Mouse (Mus musculus) liver, embryonic 12.5 days (tissue): ENCODE data around the gene Exoc4. TPM values are rescaled to one million over a fixed set of nuclear protein-coding genes. Genes with fewer than 3 reads are reported as not detected.

Experiments
- ATAC-seq: fragments of 200-750 bp; cut with Nextera tagmentation; 2 replicates; pipeline ENCODE4 v1.8.0; 2017; ENCODE audit warnings: moderate number of reproducible peaks, mild to moderate bottlenecking, moderate library complexity
- H3K27ac ChIP-seq: fragments of 300-500 bp; sonication (generic); 2 replicates; pipeline ENCODE4 v1.5.1; 2016; ENCODE audit warnings: mild to moderate bottlenecking
- H3K27me3 ChIP-seq: fragments of 300-500 bp; sonication (generic); replicated peaks from 2 replicates; pipeline ENCODE4 v1.6.1; 2016; ENCODE audit warnings: mild to moderate bottlenecking, moderate library complexity
- H3K36me3 ChIP-seq: fragments of 300-500 bp; sonication (generic); 2 replicates; pipeline ENCODE4 v1.6.1; 2016; ENCODE audit warnings: mild to moderate bottlenecking, moderate library complexity
- H3K4me1 ChIP-seq: fragments of 300-500 bp; sonication (generic); 2 replicates; pipeline ENCODE4 v1.6.1; 2016
- H3K4me2 ChIP-seq: fragments of 300-500 bp; sonication (generic); 2 replicates; pipeline ENCODE4 v1.6.1; 2016; ENCODE audit warnings: mild to moderate bottlenecking, moderate library complexity
- H3K4me3 ChIP-seq: fragments of 300-500 bp; sonication (generic); 2 replicates; pipeline ENCODE4 v1.5.1; 2016; ENCODE audit warnings: mild to moderate bottlenecking, moderate library complexity
- H3K9ac ChIP-seq: fragments of 300-500 bp; sonication (generic); 2 replicates; pipeline ENCODE4 v1.6.1; 2016; ENCODE audit warnings: mild to moderate bottlenecking, moderate library complexity
- H3K9me3 ChIP-seq: fragments of 300-500 bp; sonication (generic); replicated peaks from 2 replicates; pipeline ENCODE4 v1.6.1; 2016; ENCODE audit warnings: mild to moderate bottlenecking, moderate library complexity
- WGBS: fragments of 180-500 bp; shearing (Covaris S2); methylation state at CpG from one replicate; pipeline ENCODE4 v1.1.7; 2016; ENCODE audit not compliant: insufficient replicate concordance; 5-methylcytosine and 5-hydroxymethylcytosine counted together
- polyA plus RNA-seq: library from polyadenylated mRNA; unstranded; fragments of >200 nt; fragmentation: Nextera tagmentation; extraction: Ambion mirVana; gene quantifications from 2 replicates; pipeline ENCODE4 v1.2.1, GENCODE M21; 2016

Exoc4 gene
- polyA plus RNA-seq, 1 experiment from 2014 or later: 17.0 TPM

GRCm38 (mm10) chr6:33859049-33859448 lies 610.2 kb downstream of the Exoc4 start:
- Histone ChIP-seq H3K4me3 (no peak overlapping the region), H3K9me3 (no peaks in the 10 kb centered on the region), H3K9ac (no peak overlapping the region), H3K4me2 (no peak overlapping the region), H3K4me1 (no peaks in the 10 kb centered on the region), H3K36me3 (no peaks in the 10 kb centered on the region), H3K27ac (no peak overlapping the region), H3K27me3 (no peaks in the 10 kb centered on the region)
- no peak for ATAC-seq
- WGBS: 68% methylated on average over 3 of the region's 3 CpGs

DNA sequence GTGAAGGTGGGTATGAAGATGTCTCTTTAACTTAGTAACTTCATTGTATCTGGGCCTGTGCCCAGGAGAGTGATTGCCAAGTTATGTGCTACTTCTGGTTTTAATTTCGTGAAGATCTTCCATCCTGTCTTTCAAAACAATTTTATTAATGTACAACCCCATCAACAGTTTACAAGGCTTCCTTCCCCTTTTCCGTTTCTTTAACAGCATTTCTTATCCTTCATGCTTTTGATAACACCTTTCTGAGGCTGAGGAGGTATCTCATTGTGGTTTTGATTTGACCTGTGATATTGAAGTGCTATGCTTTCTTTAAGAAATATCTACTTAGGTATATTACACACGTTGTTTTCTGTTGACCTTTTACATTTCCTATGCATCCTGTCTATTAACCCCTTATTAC lies 616.9 kb downstream of the Exoc4 start:
- H3K4me3 ChIP-seq: no peak overlapping the region
- no peaks in the 10 kb centered on the region for H3K27me3 ChIP-seq
- WGBS: 47% methylated on average over 3 of the region's 3 CpGs
- H3K9me3 ChIP-seq: no peaks in the 10 kb centered on the region
- H3K4me1 ChIP-seq: no peaks in the 10 kb centered on the region
- H3K36me3 ChIP-seq: no peaks in the 10 kb centered on the region
- no peak overlapping the region for H3K9ac ChIP-seq
- ATAC-seq: no peak
- H3K27ac ChIP-seq: no peak overlapping the region
- H3K4me2 ChIP-seq: no peak overlapping the region

GRCm38 (mm10) chr6:33866901-33867580 lies 618.2 kb downstream of the Exoc4 start:
- H3K27ac ChIP-seq: no peak overlapping the region
- H3K36me3 ChIP-seq: no peaks in the 10 kb centered on the region
- no peak overlapping the region for H3K4me2 ChIP-seq
- H3K4me1 ChIP-seq: no peaks in the 10 kb centered on the region
- no peak overlapping the region for H3K9ac ChIP-seq
- H3K4me3 ChIP-seq: no peak overlapping the region
- no peak for ATAC-seq
- WGBS: 47% methylated on average over 3 of the region's 3 CpGs
- no peaks in the 10 kb centered on the region for H3K9me3 ChIP-seq
- no peaks in the 10 kb centered on the region for H3K27me3 ChIP-seq

DNA sequence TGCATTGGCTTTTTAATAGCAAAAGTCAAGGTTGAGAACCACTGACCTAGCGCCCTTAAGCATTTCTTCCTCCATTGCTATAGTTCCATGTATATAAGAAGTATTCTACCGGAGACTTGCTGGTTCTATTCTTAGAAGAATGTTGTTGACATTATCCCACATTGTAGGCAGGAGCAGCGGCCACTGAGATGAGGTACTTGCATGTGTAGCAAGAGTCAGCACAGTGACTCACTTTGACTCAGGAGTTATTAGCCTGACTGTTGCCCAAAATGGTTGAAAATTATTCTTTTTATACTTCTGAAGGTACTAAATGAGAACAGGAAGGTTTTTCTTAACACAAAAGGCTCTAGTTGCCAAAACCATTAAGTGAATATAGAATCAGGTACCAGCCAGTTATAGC lies 620.4 kb downstream of the Exoc4 start:
- no peaks in the 10 kb centered on the region for H3K36me3 ChIP-seq
- no peak overlapping the region for H3K4me2 ChIP-seq
- no peak for ATAC-seq
- no peaks in the 10 kb centered on the region for H3K9me3 ChIP-seq
- H3K27me3 ChIP-seq: no peaks in the 10 kb centered on the region
- H3K4me1 ChIP-seq: no peaks in the 10 kb centered on the region
- WGBS: 72% methylated on average over 3 of the region's 3 CpGs
- H3K9ac ChIP-seq: no peak overlapping the region
- no peak overlapping the region for H3K4me3 ChIP-seq
- H3K27ac ChIP-seq: no peak overlapping the region

GRCm38 (mm10) chr6:33870468-33871142 lies 621.7 kb downstream of the Exoc4 start:
- H3K27ac ChIP-seq: no peak overlapping the region
- ATAC-seq: no peak
- no peak overlapping the region for H3K4me2 ChIP-seq
- no peaks in the 10 kb centered on the region for H3K9me3 ChIP-seq
- no peaks in the 10 kb centered on the region for H3K27me3 ChIP-seq
- H3K4me3 ChIP-seq: no peak overlapping the region
- 67% methylated on average over 9 of the region's 9 CpGs for WGBS
- H3K9ac ChIP-seq: no peak overlapping the region
- H3K36me3 ChIP-seq: no peaks in the 10 kb centered on the region
- H3K4me1 ChIP-seq: no peaks in the 10 kb centered on the region

DNA sequence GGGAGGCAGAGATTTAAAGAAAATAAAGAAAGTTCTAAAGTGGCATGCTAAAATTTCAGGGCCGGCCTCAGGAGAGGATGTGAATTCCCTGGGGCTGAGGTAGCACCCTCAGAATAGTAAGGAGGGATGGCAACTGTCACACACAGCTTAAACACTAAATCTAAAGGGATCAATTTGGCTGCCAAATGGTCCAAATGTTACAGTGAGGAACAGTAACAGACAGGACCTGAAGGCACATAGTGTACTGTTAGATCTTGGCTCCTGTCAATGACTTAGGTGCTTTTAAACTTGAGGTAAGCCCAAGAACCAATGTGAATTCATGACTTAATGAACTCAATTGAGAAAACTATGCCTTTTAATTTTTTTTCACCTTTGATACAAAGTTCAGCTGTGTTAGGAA lies 622.4 kb downstream of the Exoc4 start:
- H3K4me1 ChIP-seq: no peaks in the 10 kb centered on the region
- no peaks in the 10 kb centered on the region for H3K9me3 ChIP-seq
- H3K27ac ChIP-seq: no peak overlapping the region
- H3K4me3 ChIP-seq: no peak overlapping the region
- H3K36me3 ChIP-seq: no peaks in the 10 kb centered on the region
- no peak overlapping the region for H3K9ac ChIP-seq
- H3K27me3 ChIP-seq: no peaks in the 10 kb centered on the region
- no peak for ATAC-seq
- 66% methylated on average over 1 of the region's 1 CpGs for WGBS
- no peak overlapping the region for H3K4me2 ChIP-seq

DNA sequence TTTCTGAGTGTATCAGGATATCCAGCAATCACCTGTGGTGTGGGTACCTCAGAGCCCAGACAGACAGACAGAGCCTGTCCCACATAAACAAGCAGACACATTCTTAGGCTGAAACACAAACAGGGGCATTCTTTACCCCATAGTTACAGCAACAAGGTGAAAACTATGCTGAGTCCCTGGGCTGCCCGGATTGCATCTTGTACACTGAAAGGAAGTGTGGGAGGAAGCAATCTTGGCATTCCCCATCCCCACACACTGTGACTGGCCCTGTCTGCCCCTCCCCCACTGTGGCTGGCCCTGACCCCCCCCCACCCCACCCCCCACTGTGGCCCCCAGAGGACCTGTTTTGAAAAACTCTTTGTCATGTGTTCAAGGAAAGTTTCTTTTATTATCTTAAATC lies 623.3 kb downstream of the Exoc4 start:
- Histone ChIP-seq H3K27me3 (no peaks in the 10 kb centered on the region), H3K4me2 (no peak overlapping the region), H3K4me1 (no peaks in the 10 kb centered on the region), H3K27ac (no peak overlapping the region), H3K9ac (no peak overlapping the region), H3K36me3 (no peaks in the 10 kb centered on the region), H3K9me3 (no peaks in the 10 kb centered on the region), H3K4me3 (no peak overlapping the region)
- ATAC-seq: no peak
- WGBS: 50% methylated on average over 1 of the region's 1 CpGs

DNA sequence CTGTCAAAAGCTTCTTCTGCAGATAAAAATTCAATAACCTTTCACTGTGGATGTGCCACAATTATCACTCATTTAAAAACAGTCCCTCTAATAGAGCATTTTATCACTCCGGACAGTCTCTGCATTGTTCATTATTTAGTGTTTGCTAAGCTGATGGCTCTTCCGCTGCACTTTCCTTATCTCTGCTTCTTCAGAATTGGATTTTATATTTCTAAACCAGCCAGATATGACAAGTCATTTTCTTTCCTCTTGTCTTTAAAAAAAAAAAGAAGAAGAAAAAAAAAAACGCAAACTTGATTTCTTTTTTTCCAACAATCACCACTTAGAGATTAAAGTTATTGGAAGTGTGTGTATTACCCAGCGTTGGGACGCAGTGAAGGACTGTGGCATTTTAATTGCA lies 624.1 kb downstream of the Exoc4 start:
- H3K27me3 ChIP-seq: no peaks in the 10 kb centered on the region
- no peaks in the 10 kb centered on the region for H3K9me3 ChIP-seq
- no peaks in the 10 kb centered on the region for H3K4me1 ChIP-seq
- ATAC-seq: no peak
- H3K4me3 ChIP-seq: no peak overlapping the region
- WGBS: 66% methylated on average over 5 of the region's 5 CpGs
- no peaks in the 10 kb centered on the region for H3K36me3 ChIP-seq
- H3K27ac ChIP-seq: no peak overlapping the region
- H3K9ac ChIP-seq: no peak overlapping the region
- no peak overlapping the region for H3K4me2 ChIP-seq

DNA sequence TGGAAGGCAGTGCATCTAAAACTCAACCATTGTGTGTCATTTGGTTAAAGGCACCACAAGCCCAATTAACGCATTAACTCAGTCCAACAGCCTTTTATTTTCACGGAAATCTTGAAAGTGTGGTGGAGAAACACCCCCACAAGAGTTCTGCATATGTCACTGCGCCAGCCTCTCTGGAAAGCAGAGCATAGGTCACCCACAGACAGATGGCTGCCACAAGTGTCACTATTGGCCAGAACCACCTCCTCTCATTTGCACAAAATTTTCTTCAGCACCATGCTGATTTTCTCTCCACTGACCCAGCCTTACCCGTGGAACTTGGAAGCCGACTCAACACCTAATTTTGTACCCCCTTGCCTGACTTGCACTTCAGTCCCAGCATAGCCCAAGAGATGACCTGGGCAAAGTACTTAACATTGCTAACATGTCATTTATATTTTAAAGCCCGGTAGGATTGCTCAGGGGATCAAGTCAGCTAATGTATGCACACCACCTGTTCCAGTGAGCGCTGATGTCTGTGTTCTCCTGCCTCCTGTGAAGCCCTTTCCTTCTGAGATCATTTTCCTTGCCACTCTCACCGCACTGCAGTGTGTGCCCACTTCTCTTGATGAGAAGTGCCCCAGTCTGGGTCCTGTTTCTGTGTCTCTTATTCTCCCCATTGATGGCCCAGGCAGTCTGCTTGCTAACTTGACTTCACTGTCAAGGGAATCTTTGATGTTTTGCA lies 625.6 kb downstream of the Exoc4 start:
- WGBS: 78% methylated on average over 8 of the region's 8 CpGs
- H3K4me2 ChIP-seq: no peak overlapping the region

DNA sequence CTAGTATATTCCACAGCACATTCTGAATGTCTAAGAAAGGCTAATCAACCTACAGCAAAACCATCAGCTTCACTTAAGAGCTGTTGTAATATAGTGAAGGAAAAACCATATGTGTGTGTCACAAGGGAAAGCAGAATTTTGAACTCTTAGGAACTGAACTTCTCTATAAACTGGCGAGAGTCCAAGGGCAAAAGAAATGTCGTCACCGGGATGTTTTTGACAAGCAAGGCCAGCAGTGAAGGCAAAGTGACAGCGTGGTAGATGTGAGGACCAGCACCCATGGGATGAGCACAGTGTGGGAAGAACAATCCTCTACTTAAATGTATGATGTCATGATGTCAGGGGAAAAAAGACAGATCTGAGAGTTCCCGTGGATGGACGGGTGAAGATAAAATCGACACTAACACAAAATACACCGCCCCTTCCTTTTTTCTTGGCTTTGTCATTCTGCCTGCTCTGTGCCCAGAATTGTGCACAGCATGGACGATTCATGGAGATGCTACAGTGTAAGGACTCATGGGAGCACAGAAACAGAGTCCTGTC lies 635.3 kb downstream of the Exoc4 start:
- Histone ChIP-seq H3K4me3 (no peak overlapping the region), H3K4me2 (no peak overlapping the region), H3K36me3 (no peaks in the 10 kb centered on the region), H3K27ac (no peak overlapping the region), H3K9me3 (no peaks in the 10 kb centered on the region), H3K4me1 (no peaks in the 10 kb centered on the region), H3K9ac (no peak overlapping the region), H3K27me3 (no peaks in the 10 kb centered on the region)
- WGBS: 72% methylated on average over 9 of the region's 9 CpGs
- ATAC-seq: no peak

More for the DNA sequence above, 625.6 kb downstream of the Exoc4 start:
- Histone ChIP-seq H3K36me3 (no peaks in the 10 kb centered on the region), H3K27me3 (no peaks in the 10 kb centered on the region), H3K9ac (no peak overlapping the region), H3K4me3 (no peak overlapping the region), H3K27ac (no peak overlapping the region), H3K9me3 (no peaks in the 10 kb centered on the region), H3K4me1 (no peaks in the 10 kb centered on the region)
- no peak for ATAC-seq

GRCm38 (mm10) chr6:33886941-33887340 lies 638.1 kb downstream of the Exoc4 start:
- H3K27ac ChIP-seq: no peak overlapping the region

GRCm38 (mm10) chr6:33890926-33891325 lies 642.0 kb downstream of the Exoc4 start:
- 71% methylated on average over 1 of the region's 1 CpGs for WGBS
- H3K9me3 ChIP-seq: no peaks in the 10 kb centered on the region
- H3K27me3 ChIP-seq: no peaks in the 10 kb centered on the region
- H3K27ac ChIP-seq: no peak overlapping the region
- no peak overlapping the region for H3K4me2 ChIP-seq
- H3K9ac ChIP-seq: no peak overlapping the region
- no peaks in the 10 kb centered on the region for H3K36me3 ChIP-seq
- no peaks in the 10 kb centered on the region for H3K4me1 ChIP-seq
- ATAC-seq: no peak
- no peak overlapping the region for H3K4me3 ChIP-seq

More at GRCm38 (mm10) chr6:33886941-33887340, 638.1 kb downstream of the Exoc4 start:
- no peaks in the 10 kb centered on the region for H3K4me1 ChIP-seq
- WGBS: 68% methylated on average over 2 of the region's 2 CpGs
- no peaks in the 10 kb centered on the region for H3K27me3 ChIP-seq
- ATAC-seq: no peak
- H3K4me2 ChIP-seq: no peak overlapping the region
- no peak overlapping the region for H3K9ac ChIP-seq
- H3K9me3 ChIP-seq: no peaks in the 10 kb centered on the region
- no peaks in the 10 kb centered on the region for H3K36me3 ChIP-seq
- no peak overlapping the region for H3K4me3 ChIP-seq
